In the genomic region with DNA sequence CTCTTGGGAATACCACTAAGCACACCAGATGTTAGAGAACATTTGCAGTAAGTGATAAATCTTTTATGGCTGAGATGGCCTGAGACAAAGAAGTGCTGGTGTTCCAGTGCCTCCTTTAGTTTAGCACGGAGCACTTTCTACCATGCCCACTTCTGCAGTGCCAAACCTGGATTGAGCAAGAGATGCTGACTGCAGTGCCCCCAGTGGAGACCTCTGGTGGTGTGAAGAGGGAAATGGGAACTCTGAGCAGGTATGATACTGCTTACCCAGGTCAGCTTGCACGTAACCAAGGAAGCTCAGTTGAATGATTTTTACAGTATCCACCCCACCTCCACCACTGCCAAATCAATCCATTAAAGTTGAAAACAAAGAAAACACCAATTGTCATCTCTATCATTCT, we compare ENCODE assay signal across 15 mouse cellular contexts. TPM values are rescaled to one million over a fixed set of nuclear protein-coding genes. Genes with fewer than 3 reads are reported as not detected.
DNase-seq lines count a peak whose midpoint lies in the region; ATAC-seq and TF ChIP-seq lines count a peak whose summit lies in the region.
"Had no signal": no experiment of that assay in that cellular context is flagged by ENCODE, and none has a peak within 500 bp of the region (broad histone marks: within the 10 kb centered on the region; RNA-seq: fewer than 3 reads in every experiment).

No protein-coding gene starts in this region.

- no peaks in the 10 kb centered on the region for H3K27me3 ChIP-seq in E14TG2a.4 (ENCODE audit: insufficient read depth, low read length)
- H3K27me3 ChIP-seq in forebrain, embryonic 13.5 days = no peaks in the 10 kb centered on the region
- H3K27me3 ChIP-seq: embryonic facial prominence, embryonic 13.5 days; intestine, embryonic 15.5 days had no signal

- no peak overlapping the region for H3K4me2 ChIP-seq in forebrain, embryonic 13.5 days
- H3K4me2 ChIP-seq: embryonic facial prominence, embryonic 13.5 days; intestine, embryonic 15.5 days had no signal

- no peak overlapping the region for H3K4me3 ChIP-seq in left cerebral cortex, adult 2 months
- H3K4me3 ChIP-seq in E14TG2a.4 (replicated peaks; ENCODE audit: low read length) = no peak overlapping the region
- H3K4me3 ChIP-seq in forebrain, embryonic 13.5 days = no peak overlapping the region
- H3K4me3 ChIP-seq: embryonic facial prominence, embryonic 13.5 days; heart, embryonic 10.5 days; intestine, embryonic 15.5 days had no signal

- no peaks in the 10 kb centered on the region for H3K36me3 ChIP-seq in E14TG2a.4 (ENCODE audit: insufficient read depth, low read length)
- peaks cover 4% of the 10 kb centered on the region; the same call in 1 of the 2 replicates for H3K36me3 ChIP-seq in forebrain, embryonic 13.5 days (ENCODE audit: poor library complexity, severe bottlenecking)
- H3K36me3 ChIP-seq: heart, embryonic 10.5 days; intestine, embryonic 15.5 days had no signal

- H3K27ac ChIP-seq in left cerebral cortex, adult 2 months = no peak overlapping the region
- H3K27ac ChIP-seq in forebrain, embryonic 13.5 days = no peak overlapping the region
- H3K27ac ChIP-seq: embryonic facial prominence, embryonic 13.5 days; heart, embryonic 10.5 days; intestine, embryonic 15.5 days; macrophage had no signal

- H3K9me3 ChIP-seq in E14TG2a.4 (ENCODE audit: low read length) = no peaks in the 10 kb centered on the region
- H3K9me3 ChIP-seq in forebrain, embryonic 13.5 days (replicated peaks) = no peaks in the 10 kb centered on the region
- H3K9me3 ChIP-seq: embryonic facial prominence, embryonic 13.5 days; G1E; heart, embryonic 10.5 days; intestine, embryonic 15.5 days had no signal

- no peaks in the 10 kb centered on the region for H3K4me1 ChIP-seq in E14TG2a.4 (replicated peaks; ENCODE audit: low read depth, low read length)
- H3K4me1 ChIP-seq in forebrain, embryonic 13.5 days = no peaks in the 10 kb centered on the region
- H3K4me1 ChIP-seq: heart, embryonic 10.5 days; intestine, embryonic 15.5 days had no signal

- DNase-seq in left cerebral cortex, adult 2 months (ENCODE audit: extremely low spot score in 1 of 2, low spot score in 2 of 2) = no peak
- DNase-seq in left cerebral cortex, postnatal 14 days (ENCODE audit: low spot score in 2 of 2) = no peak
- peak; percentile 12 for DNase-seq in ES-CJ7 (ENCODE audit: low read depth, low spot score)
- no peak for DNase-seq in natural killer cell, adult 2 months (ENCODE audit: low spot score in 2 of 2)
- DNase-seq: cerebellum, adult 9-11 months; heart, postnatal 4 days had no signal

- 87% methylated on average over 2 of the region's 2 CpGs for WGBS in forebrain, embryonic 13.5 days

- peak; percentile 31 for TF ChIP-seq CTCF in left cerebral cortex, adult 2 months (IDR thresholded peaks at IDR 0.05)
- peak; percentile 21; the same call in 1 of the 2 replicates for TF ChIP-seq CTCF in E14TG2a.4 (conservative IDR thresholded peaks at IDR 0.05; ENCODE audit: low read length)

- H3K9ac ChIP-seq in forebrain, embryonic 13.5 days = no peak overlapping the region
- H3K9ac ChIP-seq: embryonic facial prominence, embryonic 13.5 days; intestine, embryonic 15.5 days had no signal

- intact Hi-C loops in left cerebral cortex, adult 2 months (cut with DNase I) = no loop called here
- intact Hi-C loops in left cerebral cortex, postnatal 14 days (cut with DNase I) = no loop called here

- peak; percentile 88 for ATAC-seq in megakaryocyte progenitor cell, adult 5-6 weeks (replicated peaks; ENCODE audit: poor library complexity)
- no peak for ATAC-seq in forebrain, embryonic 13.5 days
- ATAC-seq: forebrain, embryonic 14.5 days; intestine, embryonic 15.5 days had no signal

RNA-seq across cellular contexts. Expression of a gene that starts 51.5 kb away (rescaled TPM):
- 10 to 100 TPM; 22.6 to 27.3 TPM for total RNA-seq in left cerebral cortex, adult 2 months (2021)
- total RNA-seq in left cerebral cortex, postnatal 14 days (2021) = 10 to 100 TPM; 25.9 to 26.1 TPM
- total RNA-seq in megakaryocyte progenitor cell, adult 5-6 weeks (2015) = 10.1 and 13.6 TPM in 2 replicates
- total RNA-seq in megakaryocyte progenitor cell, adult 5-6 weeks (2017) = 11.6 and 14.6 TPM in 2 replicates
- polyA plus RNA-seq in forebrain, embryonic 13.5 days (2015; fragmentation: Nextera tagmentation; extraction: Ambion mirVana) = 11.4 and 15.7 TPM in 2 replicates

RNA-seq across cellular contexts. Expression of a gene that starts 51.7 kb away (rescaled TPM):
- total RNA-seq in left cerebral cortex, adult 2 months (2021) = 100 to 1,000 TPM; 152 to 155 TPM
- 100 to 1,000 TPM; 120 to 123 TPM for total RNA-seq in left cerebral cortex, postnatal 14 days (2021)
- total RNA-seq in megakaryocyte progenitor cell, adult 5-6 weeks (2015) = 50.0 and 54.6 TPM in 2 replicates
- total RNA-seq in megakaryocyte progenitor cell, adult 5-6 weeks (2017) = 26.4 and 34.7 TPM in 2 replicates
- 90.1 and 104 TPM in 2 replicates for polyA plus RNA-seq in forebrain, embryonic 13.5 days (2015; fragmentation: Nextera tagmentation; extraction: Ambion mirVana)
